8 mouse cellular contexts compared by ENCODE assay signal in genomic region chr10:77582285-77582618, GRCm38 (mm10). TPM values are rescaled to one million over a fixed set of nuclear protein-coding genes. Genes with fewer than 3 reads are reported as not detected.
DNase-seq lines count a peak whose midpoint lies in the region; ATAC-seq and TF ChIP-seq lines count a peak whose summit lies in the region.

No protein-coding gene starts in this region.

- DNase-seq in kidney, adult 2 months, result no peak
- no peak for DNase-seq in kidney, postnatal 36 days
- DNase-seq in midbrain, embryonic 14.5 days, result no peak
- no peak for DNase-seq in urinary bladder, adult 18-20 months (ENCODE audit: low spot score in 2 of 2)
- DNase-seq in cerebellum, postnatal 10 days, result no peak
- no peak for DNase-seq in ovary, postnatal 10 days (ENCODE audit: low spot score)

- H3K4me3 ChIP-seq in kidney, adult 2 months (ENCODE audit: insufficient read depth, low read depth, low read length), result peak overlapping the region; percentile 81
- H3K4me3 ChIP-seq in brown adipose tissue, adult 24 weeks (ENCODE audit: insufficient read depth, low read depth, low read length), result peak overlapping the region; percentile 86
- peak overlapping the region; percentile 93 for H3K4me3 ChIP-seq in hindbrain, embryonic 16.5 days (ENCODE audit: low read length)
- H3K4me3 ChIP-seq in midbrain, embryonic 14.5 days (replicated peaks; ENCODE audit: low read depth, low read length), result peak overlapping the region; percentile 85

- H3K4me1 ChIP-seq in kidney, adult 2 months (ENCODE audit: control insufficient read depth, insufficient read depth, low read length), result peaks cover 24% of the 10 kb centered on the region
- peaks cover 20% of the 10 kb centered on the region for H3K4me1 ChIP-seq in brown adipose tissue, adult 24 weeks (ENCODE audit: control insufficient read depth, insufficient read depth, insufficient read length, low read length)
- H3K4me1 ChIP-seq in hindbrain, embryonic 16.5 days (ENCODE audit: control insufficient read depth, insufficient read depth, low read depth, low read length), result peaks cover 19% of the 10 kb centered on the region
- peaks cover 12% of the 10 kb centered on the region for H3K4me1 ChIP-seq in midbrain, embryonic 14.5 days (ENCODE audit: control insufficient read depth, insufficient read depth, low read length)

- ATAC-seq in hindbrain, embryonic 16.5 days, result 0 out of 2 replicates have a peak, but pooled peaks have one; percentile 9
- ATAC-seq in midbrain, embryonic 14.5 days (ENCODE audit: low FRiP score, low TSS enrichment), result no peak

- peak overlapping the region; percentile 96 for H3K9ac ChIP-seq in hindbrain, embryonic 16.5 days (ENCODE audit: low read depth, low read length)
- peak overlapping the region; percentile 83 for H3K9ac ChIP-seq in midbrain, embryonic 14.5 days (replicated peaks; ENCODE audit: low read length)

- no peaks in the 10 kb centered on the region for H3K9me3 ChIP-seq in hindbrain, embryonic 16.5 days (ENCODE audit: control insufficient read depth, low read length)
- no peaks in the 10 kb centered on the region for H3K9me3 ChIP-seq in midbrain, embryonic 14.5 days (ENCODE audit: control insufficient read depth, low read length)

- TF ChIP-seq CTCF in kidney, adult 2 months (conservative IDR thresholded peaks at IDR 0.05; ENCODE audit: insufficient read depth, insufficient read length, low read depth, low read length), result no peak

- H3K36me3 ChIP-seq in kidney, adult 2 months (ENCODE audit: control insufficient read depth, insufficient read depth, low read length), result no peaks in the 10 kb centered on the region
- 0 out of 2 replicates have a peak, but pooled peaks cover 3% of the 10 kb centered on the region for H3K36me3 ChIP-seq in hindbrain, embryonic 16.5 days (ENCODE audit: control insufficient read depth, insufficient read depth, low read length)
- peaks cover 5% of the 10 kb centered on the region; the same call in 1 of the 2 replicates for H3K36me3 ChIP-seq in midbrain, embryonic 14.5 days (ENCODE audit: control insufficient read depth, insufficient read depth, low read length)

- no peaks in the 10 kb centered on the region for H3K27me3 ChIP-seq in kidney, adult 2 months (replicated peaks; ENCODE audit: control insufficient read depth, insufficient read depth, low read length)
- H3K27me3 ChIP-seq in hindbrain, embryonic 16.5 days (replicated peaks; ENCODE audit: control insufficient read depth, insufficient read depth, low read length), result no peaks in the 10 kb centered on the region
- H3K27me3 ChIP-seq in midbrain, embryonic 14.5 days (ENCODE audit: control insufficient read depth, insufficient read depth, low read length), result no peaks in the 10 kb centered on the region

- WGBS in kidney, adult 2 months, result 5% methylated on average over 8 of the region's 8 CpGs
- 10% methylated on average over 8 of the region's 8 CpGs for WGBS in hindbrain, embryonic 16.5 days
- WGBS in midbrain, embryonic 14.5 days, result 13% methylated on average over 8 of the region's 8 CpGs

- H3K27ac ChIP-seq in kidney, adult 2 months (ENCODE audit: insufficient read depth, low read depth, low read length), result peak overlapping the region; percentile 95
- peak overlapping the region; percentile 85 for H3K27ac ChIP-seq in brown adipose tissue, adult 24 weeks (replicated peaks; ENCODE audit: low read depth, low read length)
- H3K27ac ChIP-seq in hindbrain, embryonic 16.5 days (ENCODE audit: low read depth, low read length), result no peak overlapping the region; the same call in 1 of the 2 replicates
- H3K27ac ChIP-seq in midbrain, embryonic 14.5 days (replicated peaks; ENCODE audit: low read depth, low read length), result no peak overlapping the region

- H3K4me2 ChIP-seq in hindbrain, embryonic 16.5 days (ENCODE audit: low read length), result peak overlapping the region; percentile 95
- H3K4me2 ChIP-seq in midbrain, embryonic 14.5 days (ENCODE audit: low read length), result peak overlapping the region; percentile 84

- no peak for TF ChIP-seq POLR2A in kidney, adult 2 months (IDR thresholded peaks at IDR 0.05; ENCODE audit: low read depth, low read length)

RNA-seq across cellular contexts. Expression of gene Pttg1ip, which starts 0.7 kb away (rescaled TPM):
- polyA plus RNA-seq in kidney, adult 2 months (2012; rRNA removed), result 321 and 342 TPM in 2 replicates
- polyA plus RNA-seq in brown adipose tissue, adult 24 weeks (2012; ENCODE audit: insufficient read depth, insufficient read length, missing spikeins), result 88.8 and 92.4 TPM in 2 replicates
- polyA plus RNA-seq in hindbrain, embryonic 16.5 days (2015; fragmentation: Nextera tagmentation; extraction: Ambion mirVana), result 84.4 and 88.3 TPM in 2 replicates
- 52.1 and 71.8 TPM in 2 replicates for polyA plus RNA-seq in midbrain, embryonic 14.5 days (2014; fragmentation: Nextera tagmentation; extraction: Ambion mirVana)

RNA-seq across cellular contexts. Expression of gene Sumo3, which starts 23.6 kb away (rescaled TPM):
- 241 and 269 TPM in 2 replicates for polyA plus RNA-seq in kidney, adult 2 months (2012; rRNA removed)
- 58.1 and 84.9 TPM in 2 replicates for polyA plus RNA-seq in brown adipose tissue, adult 24 weeks (2012; ENCODE audit: insufficient read depth, insufficient read length, missing spikeins)
- polyA plus RNA-seq in hindbrain, embryonic 16.5 days (2015; fragmentation: Nextera tagmentation; extraction: Ambion mirVana), result 303 and 334 TPM in 2 replicates
- polyA plus RNA-seq in midbrain, embryonic 14.5 days (2014; fragmentation: Nextera tagmentation; extraction: Ambion mirVana), result 253 and 287 TPM in 2 replicates

RNA-seq across cellular contexts. Expression of gene Gm49325, which starts 23.7 kb away (rescaled TPM):
- not detected in 2 replicates for polyA plus RNA-seq in kidney, adult 2 months (2012; rRNA removed)
- 16.0 and 45.5 TPM in 2 replicates for polyA plus RNA-seq in brown adipose tissue, adult 24 weeks (2012; ENCODE audit: insufficient read depth, insufficient read length, missing spikeins)
- polyA plus RNA-seq in hindbrain, embryonic 16.5 days (2015; fragmentation: Nextera tagmentation; extraction: Ambion mirVana), result not detected in 2 replicates
- 16.3 TPM in 1 of 2 replicates, not detected in the other for polyA plus RNA-seq in midbrain, embryonic 14.5 days (2014; fragmentation: Nextera tagmentation; extraction: Ambion mirVana)

RNA-seq across cellular contexts. Expression of gene Ube2g2, which starts 39.8 kb away (rescaled TPM):
- 29.9 and 33.8 TPM in 2 replicates for polyA plus RNA-seq in kidney, adult 2 months (2012; rRNA removed)
- 23.3 and 26.1 TPM in 2 replicates for polyA plus RNA-seq in brown adipose tissue, adult 24 weeks (2012; ENCODE audit: insufficient read depth, insufficient read length, missing spikeins)
- 85.0 and 91.0 TPM in 2 replicates for polyA plus RNA-seq in hindbrain, embryonic 16.5 days (2015; fragmentation: Nextera tagmentation; extraction: Ambion mirVana)
- polyA plus RNA-seq in midbrain, embryonic 14.5 days (2014; fragmentation: Nextera tagmentation; extraction: Ambion mirVana), result 55.6 and 66.6 TPM in 2 replicates

RNA-seq across cellular contexts. Expression of gene Itgb2, which starts 52.2 kb away (rescaled TPM):
- 6.5 and 13.6 TPM in 2 replicates for polyA plus RNA-seq in kidney, adult 2 months (2012; rRNA removed)
- 4.3 and 4.4 TPM in 2 replicates for polyA plus RNA-seq in brown adipose tissue, adult 24 weeks (2012; ENCODE audit: insufficient read depth, insufficient read length, missing spikeins)
- polyA plus RNA-seq in hindbrain, embryonic 16.5 days (2015; fragmentation: Nextera tagmentation; extraction: Ambion mirVana), result 0.92 and 1.1 TPM in 2 replicates
- 0.49 and 0.91 TPM in 2 replicates for polyA plus RNA-seq in midbrain, embryonic 14.5 days (2014; fragmentation: Nextera tagmentation; extraction: Ambion mirVana)

Comparison
In these comparisons a context has a peak if more than half of its experiments do, and no peak if none do; other contexts are left out.
1. H3K27ac ChIP-seq: peak in kidney, adult 2 months (single experiment) and brown adipose tissue, adult 24 weeks (single experiment); none in hindbrain, embryonic 16.5 days (single experiment) and midbrain, embryonic 14.5 days (single experiment).
2. Peak in every context shown above with its lines, with median percentiles within 50 percentile points of each other: H3K4me3 ChIP-seq.